Mouse (Mus musculus): ENCODE data around the gene Serpinb8.

Gene Serpinb8

GRCm38 (mm10) chr1:107589691-107590470 lies at the start of gene Serpinb8:
Gene Serpinb8, plus strand, starts transcription at chr1:107590006.
- DNase-seq (ENCODE audit: low spot score in 2 of 2): peak; percentile 66 to 86

DNA sequence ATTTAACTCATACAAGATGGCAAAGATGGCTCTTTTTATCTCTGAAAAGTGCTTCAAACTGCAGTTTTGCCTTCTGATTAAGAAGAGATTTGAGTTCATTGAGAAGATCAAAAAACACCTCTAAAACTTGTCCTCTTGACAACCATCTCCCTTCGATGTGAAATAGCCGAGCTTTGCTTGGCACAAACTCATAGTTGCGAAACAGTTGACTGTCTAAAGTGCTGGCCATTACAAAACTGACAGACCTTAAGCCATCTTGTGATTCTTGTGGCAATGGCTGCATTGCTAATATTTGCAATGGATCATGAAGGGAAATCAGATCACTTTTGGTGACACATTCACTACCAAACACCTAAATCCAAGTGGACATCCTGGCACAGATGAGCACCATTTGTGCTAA lies 30.3 kb upstream of the Serpinb8 start:
- no peak for DNase-seq (ENCODE audit: low spot score in 2 of 2)

- no peak for DNase-seq (ENCODE audit: low spot score in 2 of 2)
These were observed 27.7 kb upstream of the Serpinb8 start for GRCm38 (mm10) chr1:107562110-107562509.

DNA sequence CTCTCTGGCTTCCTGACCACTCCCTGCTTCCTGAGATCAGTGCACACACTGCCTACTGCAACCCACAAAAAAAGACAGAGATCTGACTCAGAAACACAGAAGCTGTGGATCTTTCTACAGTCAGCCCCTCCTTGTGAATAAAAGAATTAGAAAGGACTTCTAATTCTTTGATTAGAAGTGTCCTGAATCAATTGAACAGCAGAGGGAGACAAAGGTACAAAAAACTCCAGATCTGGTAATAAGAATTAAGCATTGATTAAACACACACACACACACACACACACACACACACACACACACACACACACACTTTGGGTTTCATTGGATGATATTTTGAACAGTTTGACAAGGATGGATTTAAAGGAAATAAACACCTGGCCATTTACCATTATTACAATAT lies 24.2 kb upstream of the Serpinb8 start:
- DNase-seq (ENCODE audit: low spot score in 2 of 2): no peak

GRCm38 (mm10) chr1:107576094-107576493 lies 13.7 kb upstream of the Serpinb8 start:
- no peak for DNase-seq (ENCODE audit: low spot score in 2 of 2)

DNA sequence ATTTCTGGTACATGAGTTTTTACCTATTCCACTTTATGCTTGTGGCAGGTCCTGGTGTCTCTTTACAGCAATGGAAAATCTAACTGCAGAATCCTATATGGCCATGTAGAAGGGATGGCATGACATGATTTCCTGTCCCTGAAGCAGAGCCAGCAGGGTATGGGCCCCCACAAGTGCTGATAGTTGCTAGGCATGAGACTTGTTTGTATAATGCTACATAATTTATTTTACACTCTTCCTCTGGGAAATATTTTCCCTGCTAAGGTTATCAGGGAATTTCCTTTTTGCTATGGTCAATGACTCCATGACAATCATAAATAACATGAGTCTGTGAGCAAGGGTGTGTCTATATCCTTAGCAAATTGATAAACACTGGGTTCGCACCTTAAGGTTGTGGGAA lies 12.3 kb upstream of the Serpinb8 start:
- DNase-seq (ENCODE audit: low spot score in 2 of 2): no peak

- DNase-seq (ENCODE audit: low spot score in 2 of 2): no peak
These were observed 8.6 kb upstream of the Serpinb8 start for GRCm38 (mm10) chr1:107581220-107581619.

GRCm38 (mm10) chr1:107582900-107583299 lies 6.9 kb upstream of the Serpinb8 start:
- DNase-seq (ENCODE audit: low spot score in 2 of 2): no peak

DNA sequence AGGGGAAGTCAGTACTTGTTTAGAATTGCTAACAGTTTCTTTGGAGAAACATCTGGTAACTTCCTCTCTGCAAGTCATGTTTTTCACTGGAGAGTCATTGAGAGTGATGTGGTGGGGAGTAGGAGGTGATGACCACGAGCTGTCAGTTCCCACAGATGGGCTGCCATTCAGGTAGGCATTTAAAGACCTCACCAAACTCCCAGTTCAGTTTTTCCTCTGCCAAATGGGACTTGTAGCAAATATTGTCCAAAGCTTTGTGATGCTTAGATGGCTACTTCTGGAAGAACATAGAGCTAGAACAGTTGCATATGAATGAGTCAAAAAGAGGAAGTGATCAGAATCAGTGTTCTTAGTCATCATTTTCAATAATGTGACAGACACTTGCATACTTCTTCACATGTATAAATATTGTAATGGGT lies 5.8 kb upstream of the Serpinb8 start:
- no peak for DNase-seq (ENCODE audit: low spot score in 2 of 2)

- DNase-seq (ENCODE audit: low spot score in 2 of 2): no peak
These were observed 4.9 kb upstream of the Serpinb8 start for GRCm38 (mm10) chr1:107584932-107585331.

- DNase-seq (ENCODE audit: low spot score in 2 of 2): no peak
These were observed 3.6 kb upstream of the Serpinb8 start for GRCm38 (mm10) chr1:107586196-107586595.

- no peak for DNase-seq (ENCODE audit: low spot score in 2 of 2)
These were observed 1.6 kb upstream of the Serpinb8 start for GRCm38 (mm10) chr1:107588206-107588605.

GRCm38 (mm10) chr1:107588642-107589041 lies 1.2 kb upstream of the Serpinb8 start:
- no peak for DNase-seq (ENCODE audit: low spot score in 2 of 2)

- DNase-seq (ENCODE audit: low spot score in 2 of 2): no peak
These were observed 2.8 kb downstream of the Serpinb8 start for GRCm38 (mm10) chr1:107592644-107593043.

DNA sequence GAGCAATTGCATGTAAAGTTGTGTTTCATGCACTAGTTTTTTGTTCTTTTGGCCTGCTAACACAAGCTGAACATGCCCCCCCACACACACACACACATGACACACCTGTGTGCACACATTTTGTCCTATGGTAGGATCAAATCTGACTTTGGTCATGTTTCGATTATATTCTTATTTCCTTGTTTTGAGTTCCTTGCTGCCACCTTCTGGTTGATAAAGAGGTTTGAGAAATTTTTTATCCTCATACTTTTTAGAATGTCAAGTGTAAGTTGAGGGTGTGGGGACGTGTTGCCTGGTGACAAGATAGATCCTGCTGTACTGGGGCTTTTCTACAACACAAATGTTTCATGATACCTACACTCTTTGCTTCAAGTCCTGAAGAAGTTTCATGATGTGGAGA lies 3.7 kb downstream of the Serpinb8 start:
- no peak for DNase-seq (ENCODE audit: low spot score in 2 of 2)

DNA sequence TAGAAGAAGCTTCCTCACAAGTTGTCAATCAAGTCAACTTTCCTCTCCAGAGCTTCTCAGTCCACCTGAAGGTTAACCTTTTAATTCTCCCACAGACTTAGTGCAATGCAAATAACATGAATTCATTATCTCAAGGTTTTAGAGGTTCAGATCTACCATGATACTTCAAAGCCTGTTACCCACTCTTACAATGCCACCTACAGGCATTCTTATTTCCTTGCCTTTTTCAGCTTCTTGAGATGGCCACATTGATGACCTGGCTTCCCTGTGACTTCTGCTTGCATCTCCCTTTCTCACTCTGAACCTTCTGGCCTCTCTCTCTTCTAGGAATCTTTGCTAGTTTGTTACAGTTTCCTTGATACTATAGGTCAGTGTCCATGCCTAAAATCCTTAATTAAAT lies 7.1 kb downstream of the Serpinb8 start:
- no peak for DNase-seq (ENCODE audit: low spot score in 2 of 2)

DNA sequence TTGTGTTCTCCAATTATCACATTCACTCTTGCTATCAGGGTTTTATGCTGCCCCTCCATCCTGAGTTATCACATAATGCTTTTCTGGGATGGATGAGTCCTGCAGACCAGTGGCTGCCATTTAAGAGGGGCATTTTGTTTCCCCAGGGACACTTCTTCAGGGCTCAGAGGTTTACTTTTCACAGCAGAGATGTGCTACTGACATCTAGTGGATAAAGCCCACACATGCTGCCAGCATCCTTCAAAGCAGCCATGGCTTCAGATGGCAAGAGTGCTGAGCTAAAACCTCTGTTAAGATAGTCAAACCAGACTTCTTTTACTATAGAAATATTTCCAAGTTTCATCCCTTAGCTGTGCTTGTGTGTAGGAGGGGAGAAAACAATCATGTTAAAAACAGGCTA lies 8.7 kb downstream of the Serpinb8 start:
- no peak for DNase-seq (ENCODE audit: low spot score in 2 of 2)

DNA sequence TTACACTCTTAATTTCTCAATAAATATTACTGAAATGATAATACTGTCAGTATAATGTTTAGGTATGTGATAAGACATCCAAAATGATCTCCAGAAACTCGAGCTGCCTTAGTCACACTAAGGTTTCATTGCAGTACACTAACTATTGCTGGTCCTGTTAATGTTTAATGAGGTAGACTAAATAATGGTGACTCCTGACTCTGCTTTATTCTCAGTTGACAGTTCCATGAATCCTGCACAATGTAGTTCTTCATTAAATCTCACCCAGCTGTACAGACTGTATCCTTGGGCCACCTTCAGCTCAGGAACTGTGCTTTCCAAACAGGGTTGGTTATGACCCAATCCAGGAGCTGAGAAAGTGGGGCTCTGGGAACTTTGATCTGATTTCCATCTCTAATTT lies 19.1 kb downstream of the Serpinb8 start:
- no peak for DNase-seq (ENCODE audit: low spot score in 2 of 2)

- no peak for DNase-seq (ENCODE audit: low spot score in 2 of 2)
These were observed 24.3 kb downstream of the Serpinb8 start for GRCm38 (mm10) chr1:107614087-107614486.

DNA sequence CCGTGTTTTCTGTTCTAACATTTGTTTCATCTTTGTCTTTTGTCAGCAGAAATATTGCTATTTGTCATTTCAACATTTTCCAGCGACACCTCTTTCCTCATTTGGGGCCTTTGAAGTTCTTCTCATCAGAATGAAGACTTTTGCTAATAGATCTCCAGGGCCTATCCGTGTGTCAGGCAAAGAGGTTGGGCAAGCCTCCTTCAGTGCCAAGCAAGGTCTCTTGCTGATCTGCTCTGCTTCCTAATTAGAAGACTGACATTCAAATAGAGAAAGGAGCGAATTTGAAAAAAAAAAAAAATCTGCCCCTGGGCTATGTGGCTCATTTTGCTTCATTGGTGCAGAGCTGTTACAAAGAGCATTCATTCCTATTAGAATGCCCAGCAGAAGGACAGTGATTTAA lies 32.2 kb downstream of the Serpinb8 start:
- DNase-seq (ENCODE audit: low spot score in 2 of 2): no peak

DNA sequence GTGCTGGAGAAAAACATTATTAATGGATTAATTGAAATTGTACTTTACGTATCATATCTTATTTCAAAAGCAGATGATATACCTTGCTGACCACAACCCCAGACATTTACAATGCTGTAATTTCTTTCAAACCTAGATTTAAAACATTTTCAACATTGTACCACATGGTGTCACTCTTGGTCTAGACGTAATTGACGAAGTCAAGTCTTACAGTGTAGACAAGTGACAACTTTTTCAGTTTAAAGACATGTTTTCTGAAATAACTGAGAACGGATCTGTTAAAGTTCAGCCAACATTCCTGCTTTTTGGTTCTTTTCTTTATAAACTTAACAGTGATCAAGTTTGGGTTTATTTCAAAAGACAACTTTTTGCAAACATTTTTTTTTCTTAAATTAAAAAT lies 46.1 kb downstream of the Serpinb8 start:
- DNase-seq (ENCODE audit: low spot score in 2 of 2): no peak

GRCm38 (mm10) chr1:107638056-107638455 lies 48.2 kb downstream of the Serpinb8 start:
- DNase-seq (ENCODE audit: low spot score in 2 of 2): no peak

GRCm38 (mm10) chr1:107638459-107638858 lies 48.7 kb downstream of the Serpinb8 start:
- no peak for DNase-seq (ENCODE audit: low spot score in 2 of 2)
